Mouse (Mus musculus) bone marrow macrophage, adult 2 months (primary cell): ENCODE measurements around the gene Rabl6.

Experiments used
- CTCF ChIP-seq: IDR thresholded peaks from 2 replicates; pipeline ENCODE4 v1.5.1; 2012; ENCODE audit warnings: low read depth, mild to moderate bottlenecking, low read length, moderate library complexity
- POLR2A ChIP-seq: IDR thresholded peaks from 2 replicates; pipeline ENCODE4 v1.6.1; 2012; ENCODE audit warnings: mild to moderate bottlenecking, low read depth, low read length, borderline replicate concordance

DNA sequence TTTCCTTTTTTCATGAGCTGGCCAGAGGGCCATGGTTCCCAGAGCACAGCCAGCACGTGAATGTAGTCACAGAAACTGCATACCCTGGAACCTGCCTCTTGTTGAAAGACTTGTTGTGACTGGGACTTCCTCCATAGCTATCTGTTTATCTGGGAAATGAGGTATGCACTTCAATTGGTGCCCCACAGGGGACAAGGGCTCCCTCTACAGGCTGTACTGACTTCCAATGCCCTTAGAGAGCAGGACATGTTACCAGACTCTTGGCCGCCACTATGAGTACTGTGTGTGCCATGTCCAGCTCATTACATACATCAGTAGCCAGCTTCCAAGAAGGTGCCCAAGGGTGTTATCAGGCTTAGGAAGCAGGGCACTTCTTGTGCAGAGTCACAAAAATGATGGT is 16.5 kb downstream of the Rabl6 start:
- TF ChIP-seq CTCF: peak; percentile 41; the same call in 1 of the 2 replicates
- TF ChIP-seq POLR2A: no peak
